Mouse (Mus musculus) gastrocnemius, adult 2 months (tissue): ENCODE results near the gene 9930111J21Rik1. TPM values are rescaled to one million over a fixed set of nuclear protein-coding genes. Genes with fewer than 3 reads are reported as not detected.
"Not testable (repeated sequence)": the region's sequence is repeated elsewhere in the genome, so short reads cannot be mapped to it uniquely, and the experiment has no call there.

Source experiments
- DNase-seq: peaks from one replicate; pipeline ENCODE4 v3.0.0; 2022
- H3K27ac ChIP-seq: fragments of 200-600 bp; 2 replicates; pipeline ENCODE4 v1.8.1; 2022; ENCODE audit warnings: mild to moderate bottlenecking
- H3K4me3 ChIP-seq: fragments of 200-600 bp; 2 replicates; pipeline ENCODE4 v1.8.1; 2022; ENCODE audit warnings: mild to moderate bottlenecking, moderate library complexity
- CTCF ChIP-seq: fragments of 200-600 bp; IDR thresholded peaks from 2 replicates; pipeline ENCODE4 v1.8.1; 2022; ENCODE audit warnings: antibody characterized with exemption, mild to moderate bottlenecking, moderate library complexity
- intact Hi-C: fragments of 180-260 bp; cut with DNase I; formaldehyde crosslinking; loops from one replicate; pipeline ENCODE4 v1.15.1; 2025
- total RNA-seq, 2 experiments: library from RNA; stranded (reverse); gene quantifications; 2 replicates each; pipeline ENCODE4 v1.2.3; 2021

Gene 9930111J21Rik1
- total RNA-seq, 2 experiments from 2014 or later, result 0.79 to 1.7 TPM

DNA sequence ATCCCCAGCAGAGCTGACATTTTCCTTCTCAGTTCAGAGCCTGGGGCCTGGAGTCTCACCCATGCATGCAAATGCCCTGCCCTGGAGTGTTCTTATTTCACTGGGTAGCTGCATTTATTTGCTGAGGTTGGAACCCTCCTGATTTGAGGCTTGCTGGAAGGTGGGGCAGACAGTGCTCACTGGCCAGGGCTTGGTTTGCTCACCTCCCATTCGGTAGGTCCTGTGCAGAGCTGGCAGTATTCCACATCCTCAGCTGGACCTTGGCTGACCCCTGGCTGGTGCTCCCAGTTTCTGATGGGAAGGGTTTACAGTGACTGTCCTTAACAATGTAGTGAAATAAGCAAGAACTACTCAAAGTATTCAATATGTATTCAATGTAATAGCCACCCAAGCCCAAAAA lies 45.3 kb downstream of the 9930111J21Rik1 start:
- DNase-seq, intact Hi-C loops, H3K4me3 ChIP-seq, H3K27ac ChIP-seq: not testable (repeated sequence)

DNA sequence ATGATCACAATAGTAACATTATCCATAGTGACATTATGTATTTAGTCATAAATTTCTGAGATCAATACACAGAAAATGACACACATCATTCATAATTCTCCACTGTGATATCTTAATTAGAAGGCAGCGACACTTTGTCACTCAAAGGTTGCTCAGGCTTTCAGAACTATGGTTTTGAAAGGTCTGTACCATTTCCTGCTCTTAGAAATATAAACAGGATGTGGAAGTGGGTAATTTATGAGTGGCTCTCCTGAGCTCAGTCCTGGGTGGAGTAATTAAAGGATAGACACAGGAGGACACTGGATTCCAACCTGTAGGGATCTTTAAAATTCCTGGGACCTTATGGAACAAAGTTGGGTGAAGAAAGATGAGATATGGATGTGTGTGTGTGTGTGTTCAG lies 45.8 kb downstream of the 9930111J21Rik1 start:
- intact Hi-C loops, result not testable (repeated sequence)

DNA sequence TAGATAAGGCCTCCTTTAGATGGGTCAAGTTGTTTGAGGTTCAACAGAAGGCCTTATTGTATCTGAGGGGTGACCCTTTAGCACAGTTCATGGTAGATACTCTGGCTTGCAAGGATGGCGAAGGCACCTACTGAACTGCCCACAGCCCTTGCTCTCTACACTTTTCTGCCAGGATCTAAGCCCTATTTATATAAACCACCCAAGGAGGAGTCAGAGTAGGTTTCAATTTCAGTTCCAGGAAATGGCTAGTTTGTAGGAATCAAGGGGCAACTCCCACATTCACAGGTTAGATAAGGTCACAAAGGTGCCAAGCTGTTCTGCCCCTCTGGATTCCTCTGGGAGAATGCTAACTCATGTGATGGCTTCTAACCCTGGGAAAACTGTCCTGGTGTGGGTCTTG lies 51.1 kb downstream of the 9930111J21Rik1 start:
- H3K4me3 ChIP-seq, H3K27ac ChIP-seq, DNase-seq, intact Hi-C loops: not testable (repeated sequence)

More for the DNA sequence above, 45.8 kb downstream of the 9930111J21Rik1 start:
- H3K27ac ChIP-seq, H3K4me3 ChIP-seq, DNase-seq: not testable (repeated sequence)

DNA sequence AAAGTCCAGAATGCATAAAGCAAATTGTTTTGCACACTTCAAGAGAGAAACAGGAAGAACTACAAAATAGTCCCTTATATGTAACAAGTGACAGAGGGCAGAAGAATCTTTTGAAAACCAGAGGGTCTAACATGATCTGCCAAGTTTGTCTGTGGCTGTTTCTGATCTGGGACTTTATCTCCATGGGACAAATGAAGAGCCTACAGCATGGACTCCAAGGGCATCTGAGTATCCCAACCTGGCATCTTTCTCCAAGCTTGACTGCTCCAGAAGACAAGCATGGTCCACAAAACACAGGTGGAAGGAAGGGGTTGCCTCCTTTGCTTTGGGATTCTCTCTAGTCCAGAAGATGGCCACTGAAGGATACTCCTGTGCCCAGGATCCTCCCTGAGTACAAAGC lies 52.8 kb downstream of the 9930111J21Rik1 start:
- H3K27ac ChIP-seq, intact Hi-C loops, H3K4me3 ChIP-seq, DNase-seq: not testable (repeated sequence)

DNA sequence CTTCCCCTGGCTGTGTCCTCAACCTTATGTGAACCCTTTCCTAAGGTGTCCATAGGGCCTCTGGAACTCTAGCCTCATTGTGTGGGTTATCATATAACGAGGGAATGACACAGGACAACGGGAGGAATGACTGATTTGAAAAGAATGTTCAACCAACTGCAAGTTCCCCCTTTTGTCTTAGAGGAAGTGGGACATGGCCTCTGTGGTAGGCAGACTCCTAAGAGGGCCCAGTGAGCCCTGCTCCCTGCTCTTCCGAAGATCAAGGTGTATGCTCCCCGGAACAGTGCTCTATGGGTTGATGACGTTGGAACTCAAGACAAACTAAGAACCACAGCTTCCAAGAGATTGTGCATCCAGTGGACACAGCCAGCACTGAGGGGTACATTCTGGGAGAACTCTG lies 55.4 kb downstream of the 9930111J21Rik1 start:
- not testable (repeated sequence) for H3K27ac ChIP-seq, H3K4me3 ChIP-seq, DNase-seq
- intact Hi-C loops, result loop anchor here (5.0 kb wide), 2 partner anchors 73 to 153 kb away; partner anchors contain the start of gene Ifi47

DNA sequence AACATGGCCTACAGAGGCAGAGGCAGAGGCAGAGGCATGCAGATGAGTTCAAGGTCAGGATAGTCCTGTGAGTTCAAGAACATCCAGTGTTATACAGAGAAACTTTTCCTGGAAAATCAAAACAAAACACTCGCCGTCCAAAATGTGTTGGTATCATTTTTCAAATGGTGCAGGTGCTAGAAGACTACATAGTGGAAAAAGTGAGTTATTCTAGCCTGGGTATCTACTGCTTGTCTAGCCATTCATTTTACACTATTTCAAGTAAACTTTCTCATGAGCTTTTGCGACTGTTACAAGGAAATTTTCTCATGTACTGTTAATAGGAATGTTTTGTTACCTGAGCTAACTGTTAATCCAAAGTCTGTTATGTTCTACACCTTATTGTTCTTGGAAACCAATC lies 60.8 kb downstream of the 9930111J21Rik1 start:
- no peak for TF ChIP-seq CTCF
- H3K27ac ChIP-seq, result no peak overlapping the region
- no peak for DNase-seq
- intact Hi-C loops, result no loop called here
- no peak overlapping the region for H3K4me3 ChIP-seq

DNA sequence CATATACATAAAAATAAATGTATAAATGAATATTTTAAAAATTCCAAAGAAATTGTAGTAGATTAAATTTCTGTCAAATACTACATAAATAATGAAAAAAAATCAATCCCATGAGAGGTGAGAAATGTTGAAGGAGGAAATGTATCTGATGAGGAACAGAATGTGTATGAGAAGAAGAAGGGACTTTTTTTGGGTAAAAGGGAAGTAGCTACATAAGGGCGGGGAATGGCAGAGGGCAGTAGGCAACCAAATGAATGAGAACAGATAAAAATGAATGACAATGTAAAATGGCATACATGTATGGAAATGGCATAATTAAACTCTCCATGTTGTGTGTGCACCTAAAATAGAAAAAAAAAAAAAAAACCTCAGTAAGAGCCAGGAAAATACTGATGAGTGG lies 65.6 kb downstream of the 9930111J21Rik1 start:
- no peak for DNase-seq
- no peak overlapping the region for H3K4me3 ChIP-seq
- intact Hi-C loops, result no loop called here
- TF ChIP-seq CTCF, result no peak
- H3K27ac ChIP-seq, result no peak overlapping the region

DNA sequence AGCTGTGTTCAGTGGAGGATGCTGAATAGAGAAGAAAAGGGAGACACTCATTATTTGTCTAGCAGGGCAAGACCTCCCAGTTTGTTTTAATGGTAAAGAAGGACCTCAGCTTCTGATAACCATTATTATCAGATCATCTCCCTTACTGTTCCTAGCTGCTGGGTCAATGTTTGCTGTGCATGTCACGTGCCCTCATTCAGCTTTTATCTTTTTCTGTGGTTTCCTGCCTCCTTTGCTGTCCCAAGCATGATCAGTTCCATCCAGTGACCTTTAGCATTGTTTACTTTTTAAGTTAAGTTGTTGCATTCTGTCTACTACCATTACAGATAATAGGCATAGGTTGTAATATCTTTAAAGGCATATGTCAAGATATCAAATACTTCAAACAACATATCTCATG lies 70.7 kb downstream of the 9930111J21Rik1 start:
- Histone ChIP-seq H3K4me3 (no peak overlapping the region), H3K27ac (no peak overlapping the region)
- DNase-seq, result no peak
- no peak for TF ChIP-seq CTCF
- intact Hi-C loops, result no loop called here

DNA sequence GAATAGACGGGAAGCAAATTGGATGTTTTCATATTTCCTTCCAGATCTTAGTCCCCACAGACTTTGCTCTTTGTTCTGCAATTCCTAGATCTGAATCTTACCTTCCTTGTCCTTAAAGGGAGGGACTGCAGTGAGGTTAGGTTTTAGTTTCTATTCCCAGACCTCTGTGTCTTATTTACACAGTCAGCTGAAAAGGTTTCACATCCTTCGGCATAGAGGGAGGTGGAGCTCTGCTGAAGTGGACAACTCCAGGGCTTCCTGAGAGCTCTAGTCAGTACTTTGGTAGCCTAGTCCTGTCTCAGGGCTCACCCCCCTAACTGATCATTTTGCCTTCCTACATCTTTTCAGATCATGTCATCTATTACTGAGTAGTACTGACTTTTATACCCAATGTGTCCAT lies 77.2 kb downstream of the 9930111J21Rik1 start, which contains the start of gene Gm5431:
Gene Gm5431, minus strand, starts transcription at position 194 of the 400 bp plus-strand sequence.
- no peak for DNase-seq
- intact Hi-C loops, result no loop called here
- no peak for TF ChIP-seq CTCF
- Histone ChIP-seq H3K4me3 (peak within 1 kb of the TSS; percentile 26), H3K27ac (no peak within 1 kb of the TSS)

DNA sequence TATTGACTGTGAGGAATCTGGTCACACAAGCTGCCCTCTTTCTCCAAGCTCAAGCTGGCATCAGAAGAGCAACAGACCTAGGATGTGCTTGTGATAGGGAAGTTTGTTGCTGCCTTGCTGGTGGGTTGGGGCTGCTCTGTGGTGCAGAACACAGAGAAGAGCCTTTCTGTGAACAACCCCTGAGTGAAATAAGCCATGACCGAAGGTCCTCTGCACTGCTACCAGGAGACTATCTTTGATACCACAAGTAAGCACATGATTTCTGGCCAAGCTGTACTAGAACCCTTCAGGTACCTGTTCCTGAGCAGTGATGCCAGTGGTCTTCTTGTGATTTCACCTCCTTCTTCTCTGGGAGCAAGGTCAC lies 77.6 kb downstream of the 9930111J21Rik1 start:
- DNase-seq, H3K27ac ChIP-seq, intact Hi-C loops: not testable (repeated sequence)
- H3K4me3 ChIP-seq, result peak overlapping the region; percentile 26

DNA sequence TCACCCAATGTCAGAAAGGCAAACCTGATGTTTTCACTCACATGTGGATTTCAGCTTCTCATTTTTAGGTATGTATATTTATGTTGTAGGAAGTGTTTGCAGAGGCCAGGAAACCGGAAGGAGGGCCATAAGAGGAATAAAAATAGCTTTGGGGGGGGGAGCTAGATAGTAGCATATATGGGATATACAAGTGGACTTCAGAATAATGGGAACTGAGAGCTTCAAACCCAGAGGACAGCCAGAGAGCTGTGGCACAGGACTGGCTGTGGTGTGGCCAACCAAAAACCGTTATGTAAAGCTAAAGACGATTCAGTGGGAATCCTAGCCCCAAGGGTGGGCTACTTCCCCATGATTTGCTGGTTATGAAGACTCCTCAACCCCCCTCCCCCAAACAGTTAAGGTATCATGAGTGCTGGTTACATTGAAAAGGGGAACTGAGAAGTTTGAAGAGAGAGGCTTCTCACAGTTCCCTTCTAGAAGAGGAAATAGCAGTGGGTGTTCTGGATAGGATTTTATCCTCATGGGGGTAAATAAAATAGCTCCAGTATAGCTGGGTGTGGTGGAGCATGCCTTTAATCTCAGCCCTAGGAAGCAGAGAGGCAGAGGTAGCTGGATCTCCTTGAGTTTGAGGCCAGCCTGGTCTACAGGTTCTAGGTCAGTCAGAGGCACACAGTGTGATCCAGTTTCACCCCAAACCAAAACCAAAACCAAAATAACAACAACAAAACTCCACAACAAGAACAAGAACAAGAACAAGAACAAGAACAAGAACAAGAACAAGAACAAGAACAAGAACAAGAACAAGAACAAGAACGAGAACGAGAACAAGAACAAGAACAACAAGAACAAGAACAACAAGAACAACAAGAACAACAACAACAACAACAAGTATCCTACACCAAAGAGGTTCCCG lies 78.3 kb downstream of the 9930111J21Rik1 start:
- intact Hi-C loops, H3K27ac ChIP-seq, H3K4me3 ChIP-seq, DNase-seq: not testable (repeated sequence)

DNA sequence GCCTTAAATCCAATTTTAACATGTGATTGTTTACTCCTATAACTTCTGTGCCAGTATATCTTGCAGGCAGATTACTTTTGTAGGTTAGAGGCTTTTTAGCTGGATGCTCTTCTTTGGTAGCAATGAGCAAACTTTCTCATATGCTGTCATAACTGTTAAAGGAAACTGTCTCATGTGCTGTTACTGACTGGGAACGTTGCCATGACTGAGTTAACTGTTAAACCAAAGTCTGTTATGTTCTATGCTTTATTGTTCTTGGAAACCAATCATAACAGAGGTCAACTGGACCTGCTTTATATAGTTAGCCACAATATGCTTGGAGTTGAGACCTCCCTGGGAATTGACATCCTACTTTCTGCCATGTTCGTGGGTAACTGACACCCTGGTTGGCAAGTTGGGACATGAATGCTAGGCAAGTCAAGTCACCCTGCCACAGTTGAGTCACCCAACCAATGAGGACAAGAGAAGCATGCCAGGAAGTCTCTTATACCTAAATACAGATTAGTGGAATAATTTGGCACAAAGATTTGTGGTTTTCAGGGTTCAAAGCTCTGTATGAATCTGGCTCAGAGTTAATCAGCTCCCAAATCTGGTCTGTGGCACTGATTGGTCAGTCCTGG lies 80.3 kb downstream of the 9930111J21Rik1 start:
- Histone ChIP-seq H3K4me3 (no peak overlapping the region), H3K27ac (no peak overlapping the region)
- TF ChIP-seq CTCF, result no peak
- intact Hi-C loops, result no loop called here
- no peak for DNase-seq

Other genes starting within 250 kb of the 9930111J21Rik1 start
- 100 to 1,000 TPM; 383 to 424 TPM for gene Rack1, start 179.1 kb downstream of the 9930111J21Rik1 start, total RNA-seq
- 10 to 100 TPM; 19.9 to 23.6 TPM for gene Trim41, start 162.0 kb downstream of the 9930111J21Rik1 start, total RNA-seq
- gene Trim7, start 153.3 kb downstream of the 9930111J21Rik1 start, total RNA-seq, result 10 to 100 TPM; 25.9 to 51.8 TPM
- 1 to 10 TPM; 1.5 to 2.2 TPM for gene Gm12184, start 152.7 kb downstream of the 9930111J21Rik1 start, total RNA-seq
- gene Irgm1, start 107.7 kb downstream of the 9930111J21Rik1 start, total RNA-seq, result 10 to 100 TPM; 13.5 to 14.4 TPM
- gene Gm5431, start 77.2 kb downstream of the 9930111J21Rik1 start, total RNA-seq, result under 1 TPM; 0.13 to 0.42 TPM
- 1 to 10 TPM in 1 of 2 experiments, under 1 TPM in 1; 0.41 to 1.6 TPM for gene Psme2b, start 33.2 kb downstream of the 9930111J21Rik1 start, total RNA-seq
- not detected for gene Olfr56, start 509 bp downstream of the 9930111J21Rik1 start, total RNA-seq
- gene Gm12185, start 12.8 kb upstream of the 9930111J21Rik1 start, total RNA-seq, result under 1 TPM; 0.39 to 0.46 TPM
- gene Tgtp1, start 14.8 kb upstream of the 9930111J21Rik1 start, total RNA-seq, result 1 to 10 TPM in 1 of 2 experiments, under 1 TPM in 1; 0.97 to 1.1 TPM
- gene 9930111J21Rik2, start 71.8 kb upstream of the 9930111J21Rik1 start, total RNA-seq, result 1 to 10 TPM; 1.0 to 2.5 TPM
- gene Tgtp2, start 84.8 kb upstream of the 9930111J21Rik1 start, total RNA-seq, result 1 to 10 TPM in 1 of 2 experiments, under 1 TPM in 1; 0.66 to 1.3 TPM
- under 1 TPM; 0.84 TPM for gene Ifi47, start 97.2 kb upstream of the 9930111J21Rik1 start, total RNA-seq
- not detected for gene Olfr1396, start 135.5 kb upstream of the 9930111J21Rik1 start, total RNA-seq
- gene Olfr1395, start 162.9 kb upstream of the 9930111J21Rik1 start, total RNA-seq, result not detected
- not detected for gene Olfr1394, start 175.0 kb upstream of the 9930111J21Rik1 start, total RNA-seq
- gene Btnl9, start 207.8 kb upstream of the 9930111J21Rik1 start, total RNA-seq, result 1 to 10 TPM in 1 of 2 experiments, under 1 TPM in 1; 0.97 to 3.6 TPM
- gene Zfp62, start 223.9 kb upstream of the 9930111J21Rik1 start, total RNA-seq, result 10 to 100 TPM; 25.8 to 32.6 TPM